Mouse (Mus musculus) neural tube, embryonic 10.5 days (tissue): ENCODE results near the gene Apom.
A peak's percentile ranks its signal among the peaks of the same experiment; 100 is the strongest.
"Not testable (repeated sequence)": the region's sequence is repeated elsewhere in the genome, so short reads cannot be mapped to it uniquely, and the experiment has no call there.

ENCODE experiments used
- DNase-seq: peaks from one replicate; pipeline ENCODE4 v3.0.0-alpha.2; 2017; ENCODE audit warnings: low spot score; ENCODE audit errors: extremely low spot score

Apom gene

DNA sequence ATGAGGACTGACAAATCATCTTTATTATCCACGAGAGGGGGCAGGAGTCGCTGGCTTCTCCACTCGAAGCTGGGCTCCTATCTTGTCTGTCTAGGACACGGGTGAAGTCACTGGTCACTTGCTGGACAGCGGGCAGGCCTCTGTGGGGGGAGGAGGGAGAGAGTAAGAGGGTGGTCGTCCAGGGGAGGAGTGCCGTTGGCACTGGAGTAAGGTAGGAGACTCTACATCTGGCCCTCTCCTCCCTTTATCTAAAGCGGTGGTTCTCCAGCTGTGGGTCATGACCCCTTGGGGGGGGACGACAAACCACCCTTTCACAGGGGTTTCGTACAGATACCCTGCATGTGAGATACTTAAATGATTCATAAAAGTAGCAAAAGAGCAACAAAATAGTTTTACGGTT, 2.9 kb downstream of the Apom start:
- no peak for DNase-seq

DNA sequence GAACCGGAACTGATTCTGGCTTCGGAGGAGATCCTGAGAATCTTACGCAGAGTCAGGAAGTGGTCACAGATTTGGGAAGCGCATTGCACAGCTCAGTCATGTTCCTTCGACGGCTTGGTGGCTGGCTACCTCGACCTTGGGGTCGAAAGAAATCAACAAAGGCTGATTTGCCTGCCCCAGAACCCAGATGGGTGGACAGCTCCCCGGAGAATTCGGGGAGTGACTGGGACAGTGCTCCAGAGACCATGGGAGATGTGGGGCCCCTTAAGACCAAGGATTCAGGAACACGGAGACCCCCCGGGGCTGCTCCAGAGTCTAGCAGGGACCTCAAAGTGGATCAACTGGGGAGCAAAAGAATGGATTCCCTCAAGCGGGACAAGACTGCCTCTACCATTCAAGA, 4.8 kb downstream of the Apom start:
- DNase-seq, result no peak

- DNase-seq, result peak; percentile 78
Observed at GRCm38 (mm10) chr17:35126206-35126611, 5.6 kb downstream of the Apom start, which contains the start of gene D17H6S53E. TSS of gene D17H6S53E (plus strand) at chr17:35126373.

DNA sequence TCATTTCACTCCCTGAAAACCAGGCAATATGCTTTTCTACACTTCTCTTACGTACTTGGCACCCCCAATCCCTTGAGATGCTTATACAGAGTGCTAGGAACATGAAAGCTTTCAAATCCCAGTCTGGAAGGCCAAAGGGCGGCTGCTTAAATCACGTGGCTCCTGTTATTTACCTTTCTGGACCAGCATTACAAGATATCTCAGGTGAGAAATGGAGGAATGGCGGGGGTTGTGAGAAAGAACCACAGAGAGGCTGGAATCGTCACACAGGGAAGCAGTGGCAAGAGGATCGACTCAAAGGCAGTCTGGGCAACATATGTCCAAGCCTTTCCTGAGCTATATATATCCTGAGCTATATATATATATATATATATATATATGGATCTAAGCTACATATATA, 6.3 kb downstream of the Apom start:
- DNase-seq, result no peak

- DNase-seq, result no peak
Observed at GRCm38 (mm10) chr17:35125081-35125480, 6.8 kb downstream of the Apom start.

- DNase-seq, result not testable (repeated sequence)
Observed at GRCm38 (mm10) chr17:35124261-35124896, 7.5 kb downstream of the Apom start.

DNA sequence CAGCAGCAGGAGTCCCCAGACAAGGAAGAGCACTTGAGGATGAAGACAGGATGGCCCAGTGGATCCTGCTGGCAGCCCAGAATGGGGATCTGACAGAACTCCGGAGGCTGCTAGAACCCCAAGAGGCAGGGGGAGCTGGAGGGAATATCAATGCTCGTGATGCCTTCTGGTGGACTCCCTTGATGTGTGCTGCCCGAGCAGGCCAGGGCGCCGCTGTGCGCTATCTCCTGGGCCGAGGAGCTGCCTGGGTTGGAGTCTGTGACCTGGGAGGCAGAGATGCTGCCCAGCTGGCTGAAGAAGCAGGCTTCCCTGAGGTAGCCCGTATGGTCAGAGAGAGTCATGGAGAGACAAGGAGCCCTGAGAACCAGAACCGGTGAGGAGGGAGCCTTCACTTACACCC, 8.6 kb downstream of the Apom start:
- not testable (repeated sequence) for DNase-seq

DNA sequence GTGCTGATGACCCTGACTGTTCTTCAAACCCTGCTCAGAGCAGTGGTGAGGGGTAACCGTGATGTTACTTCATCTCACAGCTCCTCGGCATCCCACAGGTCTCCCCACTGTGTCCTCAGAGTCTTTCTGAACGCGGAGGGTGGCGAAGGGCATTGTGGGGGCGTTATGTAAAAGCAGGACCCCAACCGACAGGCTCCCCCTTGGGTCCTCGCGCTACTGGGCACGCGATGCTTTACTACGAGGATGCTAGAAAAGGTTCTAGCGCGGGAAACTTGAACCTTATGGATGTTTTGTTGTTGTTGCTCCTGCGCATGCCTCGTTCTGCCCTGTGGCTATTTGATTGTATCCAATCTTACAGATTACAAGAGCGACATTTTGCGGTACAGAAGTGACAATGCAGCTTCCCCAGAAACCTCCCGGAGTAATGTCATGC, 10.0 kb downstream of the Apom start, which contains the start of gene Csnk2b:
TSS of gene Csnk2b (minus strand) at position 183 of the 433 bp plus-strand sequence.
- no peak for DNase-seq

GRCm38 (mm10) chr17:35121143-35121799, 10.6 kb downstream of the Apom start, which contains the start of gene Gpank1:
TSS of gene Gpank1 (plus strand) at chr17:35121455.
- peak; percentile 97 for DNase-seq

- no peak for DNase-seq
Observed at GRCm38 (mm10) chr17:35120745-35121142, 11.1 kb downstream of the Apom start.

DNA sequence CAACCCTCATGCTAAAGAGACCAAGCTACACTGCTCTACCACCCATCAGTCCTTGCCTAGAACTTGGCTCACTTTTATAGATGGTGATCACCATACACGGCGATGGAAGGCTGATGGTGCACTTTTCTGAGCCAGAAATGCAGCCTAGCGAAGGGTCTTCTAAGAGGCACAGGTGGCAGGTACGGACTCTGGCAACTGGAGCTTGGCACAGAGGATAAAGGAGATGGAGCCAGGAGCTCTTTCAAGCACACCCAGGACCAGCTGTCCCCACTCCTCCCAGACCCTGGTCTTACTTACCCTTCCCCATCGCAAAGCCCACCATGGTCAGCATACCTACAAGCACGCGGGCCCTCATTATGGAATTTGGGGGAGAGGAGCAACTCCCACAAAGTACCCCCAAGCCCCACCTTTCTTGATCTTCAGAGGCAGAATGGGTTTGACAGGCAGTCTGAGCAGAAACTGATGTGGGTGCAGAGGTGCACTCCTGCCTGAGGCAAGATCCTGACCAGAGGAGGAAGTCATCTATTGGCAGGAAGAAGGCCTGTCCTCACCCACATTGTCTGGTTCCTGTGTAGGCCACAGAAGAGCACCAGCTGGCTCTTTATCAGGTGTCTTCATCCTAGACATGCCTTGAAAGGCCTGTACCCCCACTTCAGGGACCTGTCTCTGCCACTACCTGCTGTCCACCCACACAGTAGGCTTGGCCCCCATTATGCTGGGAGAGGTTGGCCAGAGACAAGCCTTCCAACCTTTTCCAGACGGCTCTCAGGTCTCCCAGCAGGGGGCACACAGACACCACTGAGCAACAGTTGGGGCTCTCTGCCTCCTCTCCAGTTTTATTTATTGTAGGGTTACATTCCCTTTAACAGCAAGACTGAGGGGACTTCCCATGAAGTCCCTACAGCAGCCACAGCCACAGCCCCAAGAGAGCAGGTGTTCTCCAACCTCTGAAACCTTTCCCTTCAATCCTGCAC, 16.5 kb downstream of the Apom start, which contains the start of gene Ly6g5b:
TSS of gene Ly6g5b (minus strand) at position 383 of the 974 bp plus-strand sequence.
- no peak for DNase-seq

- no peak for DNase-seq
Observed at GRCm38 (mm10) chr17:35111774-35112173, 20.1 kb downstream of the Apom start.

- DNase-seq, result no peak
Observed at GRCm38 (mm10) chr17:35108097-35108496, 23.8 kb downstream of the Apom start, which contains the start of gene Ly6g5c. TSS of gene Ly6g5c (plus strand) at chr17:35108279.

DNA sequence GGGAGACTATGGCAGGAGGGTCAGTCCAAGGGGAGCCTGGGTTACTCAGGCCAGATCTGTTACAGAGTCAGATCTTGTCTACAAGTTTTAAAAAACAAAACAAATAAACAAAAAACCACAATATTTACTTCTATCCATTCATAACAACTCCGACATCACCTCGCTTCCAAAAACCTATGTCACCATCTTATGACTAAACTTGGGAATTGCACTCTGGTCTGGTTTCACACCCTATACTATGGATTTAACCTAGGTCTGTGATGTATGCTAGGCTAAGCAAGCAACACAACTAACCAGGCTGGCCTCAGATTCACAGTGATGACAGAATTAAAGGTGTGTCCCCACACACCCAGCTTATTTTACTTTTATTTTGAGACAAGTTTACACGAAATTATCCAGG, 25.3 kb downstream of the Apom start:
- DNase-seq, result no peak

GRCm38 (mm10) chr17:35105740-35106389, 26.0 kb downstream of the Apom start:
- no peak for DNase-seq

DNA sequence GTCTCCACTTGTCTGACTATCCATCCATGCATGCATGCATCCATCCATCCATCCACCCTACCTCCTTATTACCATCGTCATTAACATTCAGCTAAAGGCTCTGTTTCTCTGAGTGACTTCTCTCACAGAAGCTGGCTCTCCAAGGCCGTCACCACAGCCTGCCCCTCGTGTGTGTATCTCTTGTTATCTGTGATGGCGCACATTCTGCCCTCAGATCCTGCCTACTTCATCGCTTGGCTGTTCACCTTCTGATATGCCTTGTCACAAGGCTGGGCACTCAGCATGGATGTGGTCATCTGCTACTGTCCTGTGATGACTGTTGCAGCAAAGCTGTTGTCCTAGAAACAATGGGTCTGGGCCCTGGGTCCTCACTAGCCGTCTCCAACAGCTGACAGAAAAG, 27.1 kb downstream of the Apom start:
- no peak for DNase-seq

GRCm38 (mm10) chr17:35104079-35104478, 27.8 kb downstream of the Apom start:
- DNase-seq, result no peak

DNA sequence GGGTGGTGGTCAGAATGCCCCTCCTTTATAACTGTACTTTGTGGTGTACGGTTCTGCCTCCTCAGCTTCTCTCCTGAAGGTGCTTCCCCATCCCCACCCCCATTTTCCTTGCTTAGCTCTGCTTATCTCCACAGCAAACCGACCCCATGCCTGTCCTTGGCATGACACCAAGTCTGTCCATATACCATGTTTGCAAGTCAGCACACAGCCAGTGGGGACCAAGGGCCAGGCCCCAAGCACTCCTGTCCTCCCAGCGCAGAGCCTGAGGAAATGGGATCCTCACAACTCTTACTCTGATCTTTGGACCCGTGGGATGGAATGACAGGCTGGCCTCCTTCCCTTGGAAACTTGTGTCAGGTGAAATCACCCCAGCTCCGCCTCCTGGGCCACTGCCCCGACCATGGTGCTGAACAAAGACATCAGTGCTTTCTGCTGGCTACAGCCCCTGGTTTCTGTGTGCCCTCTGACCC, 28.6 kb downstream of the Apom start:
- no peak for DNase-seq

DNA sequence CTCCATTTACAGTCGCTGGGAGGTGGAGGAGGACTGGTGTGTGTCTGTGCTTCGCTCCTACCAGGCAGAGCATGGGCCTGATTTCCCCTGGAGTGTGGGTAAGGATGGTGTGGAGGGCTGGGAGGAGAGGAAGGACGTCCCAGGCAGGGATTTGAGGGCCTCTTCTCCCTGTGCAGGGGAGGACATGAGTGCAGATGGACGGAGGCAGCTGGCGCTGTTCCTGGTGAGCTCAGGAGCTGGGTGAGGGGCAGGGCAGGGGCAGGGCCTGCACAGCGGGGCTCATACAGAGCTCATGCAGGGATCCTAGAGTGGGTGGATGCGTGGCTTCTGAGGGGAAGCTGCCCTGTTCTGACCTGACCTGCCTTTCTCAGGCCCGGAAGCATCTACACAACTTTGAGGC, 29.6 kb downstream of the Apom start:
- no peak for DNase-seq

DNA sequence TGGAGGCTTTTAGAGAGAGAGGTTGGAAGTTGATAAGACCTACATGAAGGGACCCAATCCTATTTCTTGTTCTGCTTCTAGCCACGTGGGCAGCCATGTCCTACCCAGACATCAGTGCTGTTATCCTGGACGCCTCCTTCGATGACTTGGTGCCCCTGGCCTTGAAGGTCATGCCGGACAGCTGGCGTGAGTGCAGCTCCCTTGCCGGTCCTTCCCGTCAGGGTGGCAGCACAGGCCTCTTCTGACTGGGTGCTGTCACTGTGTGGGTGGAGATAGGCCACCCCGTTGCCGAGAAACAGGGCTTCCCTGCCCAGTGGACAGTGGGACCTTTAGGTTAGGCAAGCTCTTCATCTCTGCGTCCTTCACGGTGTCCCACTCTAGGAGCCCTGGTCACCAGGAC, 30.7 kb downstream of the Apom start:
- no peak for DNase-seq

DNA sequence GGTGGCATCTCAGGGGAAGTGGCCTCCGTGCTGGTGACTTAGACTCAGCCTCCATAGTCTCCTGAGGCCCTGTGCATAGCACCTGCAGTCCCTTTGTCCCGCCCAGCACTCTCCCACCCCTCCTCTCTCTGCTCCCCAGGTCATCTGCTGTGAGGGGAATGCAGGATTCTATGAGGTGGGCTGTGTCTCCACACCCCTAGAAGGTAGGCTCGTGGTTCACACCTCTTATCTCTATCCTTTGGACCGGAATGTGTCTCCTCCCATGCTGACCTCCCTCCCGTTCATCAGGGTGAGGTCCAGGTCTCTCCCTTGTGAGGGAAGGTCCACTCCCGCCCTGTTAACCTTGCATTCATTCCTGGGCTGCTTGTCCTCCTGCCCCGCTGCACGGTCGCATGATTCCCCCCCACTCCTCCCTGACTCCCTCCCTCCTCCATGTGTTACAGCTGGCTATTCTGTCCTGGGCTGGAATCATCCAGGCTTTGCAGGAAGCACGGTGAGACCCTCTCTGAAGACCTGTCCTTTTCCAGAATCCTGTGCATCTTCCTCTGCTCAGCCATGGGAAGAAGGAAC, 31.6 kb downstream of the Apom start:
- no peak for DNase-seq
